Mouse (Mus musculus): ENCODE data around the gene H2afy2.
A peak's percentile ranks its signal among the peaks of the same experiment; 100 is the strongest.

DNA sequence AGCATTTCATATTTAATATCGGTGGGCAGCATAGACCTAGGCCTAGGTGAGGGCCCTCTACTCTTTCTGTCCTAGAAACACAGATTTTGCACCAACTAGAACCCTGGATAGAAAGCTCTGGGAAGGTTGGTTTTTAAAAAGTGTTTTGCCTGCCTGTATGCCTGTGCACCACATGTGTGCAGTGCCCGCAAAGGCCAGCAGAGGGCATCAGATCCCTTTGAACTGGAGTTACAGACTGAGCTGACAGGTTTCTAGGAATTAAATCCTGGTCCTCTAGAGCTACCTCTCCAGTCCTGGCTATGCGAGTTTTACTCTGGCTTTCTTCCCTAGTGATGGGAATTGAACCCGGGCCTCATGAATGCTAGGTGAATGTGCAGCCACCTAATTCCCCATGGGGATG, 38.8 kb downstream of the H2afy2 start:
- TF ChIP-seq CTCF (IDR thresholded peaks at IDR 0.05; ENCODE audit: borderline replicate concordance, insufficient read depth, low read length) (peak; percentile 47; the same call in 1 of the 2 replicates), POLR2A (IDR thresholded peaks at IDR 0.05; ENCODE audit: low read depth, low read length) (no peak)

All from embryonic fibroblast, embryonic 13.5 days (primary cell).